Mouse (Mus musculus): ENCODE results near the gene Ptch1. TPM values are rescaled to one million over a fixed set of nuclear protein-coding genes. Genes with fewer than 3 reads are reported as not detected.

The Ptch1 gene
- total and polyA plus RNA-seq, 3 experiments, result 11.9 to 56.7 (median 40.8) TPM

- no peak for ATAC-seq (ENCODE audit: extremely low read depth, insufficient number of reproducible peaks, low FRiP score, poor library complexity, severe bottlenecking)
- no peak overlapping the region for H3K4me3 ChIP-seq (ENCODE audit: low read depth, low read length)
- H3K27me3 ChIP-seq (ENCODE audit: insufficient read depth, low read length), result no peaks in the 10 kb centered on the region
- H3K9me3 ChIP-seq (replicated peaks), result no peaks in the 10 kb centered on the region
- no peak for DNase-seq (ENCODE audit: low spot score)
- TF ChIP-seq POLR2AphosphoS5 (IDR thresholded peaks at IDR 0.05; ENCODE audit: insufficient replicate concordance, low read depth, low read length) (no peak), GATA2 (IDR thresholded peaks at IDR 0.05; ENCODE audit: borderline replicate concordance, low read depth, low read length) (no peak), GATA1 (IDR thresholded peaks at IDR 0.05; ENCODE audit: borderline replicate concordance, low read length) (no peak), TAL1 (conservative IDR thresholded peaks at IDR 0.05; ENCODE audit: low read depth, low read length) (no peak), CTCF (IDR thresholded peaks at IDR 0.05; ENCODE audit: low read depth, low read length) (no peak)
- H3K4me1 ChIP-seq (ENCODE audit: insufficient read depth, low read depth, low read length), result peaks cover 31% of the 10 kb centered on the region
- peaks cover 99% of the 10 kb centered on the region for H3K36me3 ChIP-seq (replicated peaks)
These were observed 43.6 kb downstream of the Ptch1 start for GRCm38 (mm10) chr13:63529602-63530370.

GRCm38 (mm10) chr13:63528852-63529251 lies 44.5 kb downstream of the Ptch1 start:
- Histone ChIP-seq H3K36me3 (replicated peaks) (peaks cover 99% of the 10 kb centered on the region), H3K4me3 (ENCODE audit: low read depth, low read length) (no peak overlapping the region; the same call in 1 of the 2 replicates), H3K27me3 (ENCODE audit: insufficient read depth, low read length) (no peaks in the 10 kb centered on the region), H3K9me3 (replicated peaks) (no peaks in the 10 kb centered on the region), H3K4me1 (ENCODE audit: insufficient read depth, low read depth, low read length) (peaks cover 31% of the 10 kb centered on the region)
- TF ChIP-seq TAL1 (conservative IDR thresholded peaks at IDR 0.05; ENCODE audit: low read depth, low read length) (no peak), CTCF (IDR thresholded peaks at IDR 0.05; ENCODE audit: low read depth, low read length) (no peak), POLR2AphosphoS5 (IDR thresholded peaks at IDR 0.05; ENCODE audit: insufficient replicate concordance, low read depth, low read length) (no peak), GATA1 (IDR thresholded peaks at IDR 0.05; ENCODE audit: borderline replicate concordance, low read length) (no peak), GATA2 (IDR thresholded peaks at IDR 0.05; ENCODE audit: borderline replicate concordance, low read depth, low read length) (no peak)
- DNase-seq (ENCODE audit: low spot score) (no peak), ATAC-seq (ENCODE audit: extremely low read depth, insufficient number of reproducible peaks, low FRiP score, poor library complexity, severe bottlenecking) (no peak)

- TF ChIP-seq TAL1 (conservative IDR thresholded peaks at IDR 0.05; ENCODE audit: low read depth, low read length), result no peak
- no peak for TF ChIP-seq GATA1 (IDR thresholded peaks at IDR 0.05; ENCODE audit: borderline replicate concordance, low read length)
- TF ChIP-seq GATA2 (IDR thresholded peaks at IDR 0.05; ENCODE audit: borderline replicate concordance, low read depth, low read length), result no peak
- TF ChIP-seq CTCF (IDR thresholded peaks at IDR 0.05; ENCODE audit: low read depth, low read length), result no peak
- TF ChIP-seq POLR2AphosphoS5 (IDR thresholded peaks at IDR 0.05; ENCODE audit: insufficient replicate concordance, low read depth, low read length), result no peak
- Histone ChIP-seq H3K4me3 (ENCODE audit: low read depth, low read length) (peak overlapping the region; percentile 51; the same call in 1 of the 2 replicates), H3K27me3 (ENCODE audit: insufficient read depth, low read length) (no peaks in the 10 kb centered on the region), H3K9me3 (replicated peaks) (no peaks in the 10 kb centered on the region), H3K36me3 (replicated peaks) (peaks cover 98% of the 10 kb centered on the region), H3K4me1 (ENCODE audit: insufficient read depth, low read depth, low read length) (peaks cover 31% of the 10 kb centered on the region)
- DNase-seq (ENCODE audit: low spot score) (peak; percentile 73), ATAC-seq (ENCODE audit: extremely low read depth, insufficient number of reproducible peaks, low FRiP score, poor library complexity, severe bottlenecking) (peak; percentile 98)
These were observed 45.2 kb downstream of the Ptch1 start for GRCm38 (mm10) chr13:63528164-63528675.

GRCm38 (mm10) chr13:63525571-63526197 lies 47.7 kb downstream of the Ptch1 start:
- Histone ChIP-seq H3K36me3 (replicated peaks) (peaks cover 96% of the 10 kb centered on the region), H3K9me3 (replicated peaks) (no peaks in the 10 kb centered on the region), H3K4me1 (ENCODE audit: insufficient read depth, low read depth, low read length) (peaks cover 33% of the 10 kb centered on the region), H3K4me3 (ENCODE audit: low read depth, low read length) (no peak overlapping the region), H3K27me3 (ENCODE audit: insufficient read depth, low read length) (no peaks in the 10 kb centered on the region)
- DNase-seq (ENCODE audit: low spot score) (no peak), ATAC-seq (ENCODE audit: extremely low read depth, insufficient number of reproducible peaks, low FRiP score, poor library complexity, severe bottlenecking) (no peak)
- no peak for TF ChIP-seq GATA1 (IDR thresholded peaks at IDR 0.05; ENCODE audit: borderline replicate concordance, low read length)
- no peak for TF ChIP-seq TAL1 (conservative IDR thresholded peaks at IDR 0.05; ENCODE audit: low read depth, low read length)
- no peak for TF ChIP-seq GATA2 (IDR thresholded peaks at IDR 0.05; ENCODE audit: borderline replicate concordance, low read depth, low read length)
- no peak for TF ChIP-seq POLR2AphosphoS5 (IDR thresholded peaks at IDR 0.05; ENCODE audit: insufficient replicate concordance, low read depth, low read length)
- no peak for TF ChIP-seq CTCF (IDR thresholded peaks at IDR 0.05; ENCODE audit: low read depth, low read length)

- ATAC-seq (ENCODE audit: extremely low read depth, insufficient number of reproducible peaks, low FRiP score, poor library complexity, severe bottlenecking) (no peak), DNase-seq (ENCODE audit: low spot score) (no peak)
- Histone ChIP-seq H3K9me3 (replicated peaks) (no peaks in the 10 kb centered on the region), H3K36me3 (replicated peaks) (peaks cover 96% of the 10 kb centered on the region), H3K27me3 (ENCODE audit: insufficient read depth, low read length) (no peaks in the 10 kb centered on the region), H3K4me3 (ENCODE audit: low read depth, low read length) (no peak overlapping the region), H3K4me1 (ENCODE audit: insufficient read depth, low read depth, low read length) (peaks cover 28% of the 10 kb centered on the region)
- TF ChIP-seq CTCF (IDR thresholded peaks at IDR 0.05; ENCODE audit: low read depth, low read length) (no peak), POLR2AphosphoS5 (IDR thresholded peaks at IDR 0.05; ENCODE audit: insufficient replicate concordance, low read depth, low read length) (no peak), GATA2 (IDR thresholded peaks at IDR 0.05; ENCODE audit: borderline replicate concordance, low read depth, low read length) (no peak), GATA1 (IDR thresholded peaks at IDR 0.05; ENCODE audit: borderline replicate concordance, low read length) (no peak), TAL1 (conservative IDR thresholded peaks at IDR 0.05; ENCODE audit: low read depth, low read length) (no peak)
These were observed 48.5 kb downstream of the Ptch1 start for GRCm38 (mm10) chr13:63524608-63525570.

Measured in G1E (cell line).